Mouse (Mus musculus) embryonic facial prominence, embryonic 13.5 days (tissue): ENCODE results near the gene Cntrl. TPM values are rescaled to one million over a fixed set of nuclear protein-coding genes. Genes with fewer than 3 reads are reported as not detected.

Source experiments
- ATAC-seq: fragments of 200-750 bp; cut with Nextera tagmentation; 2 replicates; pipeline ENCODE4 v1.8.0; 2017; ENCODE audit warnings: low read depth; ENCODE audit not compliant: insufficient number of reproducible peaks, insufficient read depth, low FRiP score, low TSS enrichment
- H3K27ac ChIP-seq: fragments of 300-500 bp; sonication (generic); 2 replicates; pipeline ENCODE4 v1.5.1; 2015; ENCODE audit warnings: moderate library complexity, mild to moderate bottlenecking, inconsistent platforms
- H3K27me3 ChIP-seq: fragments of 300-500 bp; sonication (generic); 2 replicates; pipeline ENCODE4 v1.6.1; 2015; ENCODE audit warnings: mild to moderate bottlenecking, inconsistent platforms
- H3K36me3 ChIP-seq: fragments of 300-500 bp; sonication (generic); 2 replicates; pipeline ENCODE4 v1.6.1; 2015; ENCODE audit warnings: mild to moderate bottlenecking, inconsistent platforms
- H3K4me1 ChIP-seq: fragments of 300-500 bp; sonication (generic); 2 replicates; pipeline ENCODE4 v1.6.1; 2015; ENCODE audit warnings: inconsistent platforms
- H3K4me2 ChIP-seq: fragments of 300-500 bp; sonication (generic); 2 replicates; pipeline ENCODE4 v1.6.1; 2015; ENCODE audit warnings: moderate library complexity, mild to moderate bottlenecking, inconsistent platforms
- H3K4me3 ChIP-seq: fragments of 300-500 bp; sonication (generic); 2 replicates; pipeline ENCODE4 v1.5.1; 2015; ENCODE audit warnings: mild to moderate bottlenecking, inconsistent platforms
- H3K9ac ChIP-seq: fragments of 300-500 bp; sonication (generic); 2 replicates; pipeline ENCODE4 v1.6.1; 2015; ENCODE audit warnings: mild to moderate bottlenecking, inconsistent platforms
- H3K9me3 ChIP-seq: fragments of 300-500 bp; sonication (generic); 2 replicates; pipeline ENCODE4 v1.6.1; 2016; ENCODE audit warnings: inconsistent platforms
- WGBS: fragments of 180-500 bp; shearing (Covaris S2); methylation state at CpG from one replicate; pipeline ENCODE4 v1.1.7; 2015; ENCODE audit warnings: mixed read lengths; 5-methylcytosine and 5-hydroxymethylcytosine counted together
- polyA plus RNA-seq: library from polyadenylated mRNA; unstranded; fragments of >200 nt; fragmentation: Nextera tagmentation; extraction: Ambion mirVana; gene quantifications from 2 replicates; pipeline ENCODE4 v1.2.1, GENCODE M21; 2015

The Cntrl gene
- polyA plus RNA-seq, 1 experiment from 2014 or later, result 32.1 TPM

- ATAC-seq, result no peak
- no peak overlapping the region for H3K4me2 ChIP-seq
- H3K36me3 ChIP-seq, result no peaks in the 10 kb centered on the region
- no peak overlapping the region for H3K27ac ChIP-seq
- H3K9ac ChIP-seq, result no peak overlapping the region
- H3K4me1 ChIP-seq, result no peaks in the 10 kb centered on the region
- H3K4me3 ChIP-seq, result no peak overlapping the region
- WGBS, result 60% methylated on average over 6 of the region's 6 CpGs
- H3K27me3 ChIP-seq, result no peaks in the 10 kb centered on the region
- H3K9me3 ChIP-seq, result no peaks in the 10 kb centered on the region
Measured at GRCm38 (mm10) chr2:35079166-35079565, 30.1 kb upstream of the Cntrl start.

- no peaks in the 10 kb centered on the region for H3K36me3 ChIP-seq
- no peak overlapping the region for H3K4me3 ChIP-seq
- no peak overlapping the region for H3K9ac ChIP-seq
- H3K4me2 ChIP-seq, result no peak overlapping the region
- no peak overlapping the region for H3K27ac ChIP-seq
- H3K27me3 ChIP-seq, result no peaks in the 10 kb centered on the region
- H3K4me1 ChIP-seq, result no peaks in the 10 kb centered on the region
- ATAC-seq, result no peak
- WGBS, result 68% methylated on average over 4 of the region's 4 CpGs
- H3K9me3 ChIP-seq, result no peaks in the 10 kb centered on the region
Measured at GRCm38 (mm10) chr2:35087418-35087817, 21.9 kb upstream of the Cntrl start.

GRCm38 (mm10) chr2:35100529-35100928 is 8.8 kb upstream of the Cntrl start:
- WGBS, result 83% methylated on average over 6 of the region's 6 CpGs
- no peaks in the 10 kb centered on the region for H3K36me3 ChIP-seq
- no peak for ATAC-seq
- no peak overlapping the region for H3K27ac ChIP-seq
- H3K4me2 ChIP-seq, result no peak overlapping the region
- no peak overlapping the region for H3K9ac ChIP-seq
- no peaks in the 10 kb centered on the region for H3K9me3 ChIP-seq
- H3K4me1 ChIP-seq, result no peaks in the 10 kb centered on the region
- H3K4me3 ChIP-seq, result no peak overlapping the region
- no peaks in the 10 kb centered on the region for H3K27me3 ChIP-seq

- H3K9me3 ChIP-seq, result no peaks in the 10 kb centered on the region
- H3K27ac ChIP-seq, result no peak within 1 kb of the TSS
- 79% methylated on average over 3 of the region's 3 CpGs for WGBS
- H3K4me2 ChIP-seq, result no peak within 1 kb of the TSS
- H3K4me1 ChIP-seq, result no peaks in the 10 kb centered on the region
- no peaks in the 10 kb centered on the region for H3K36me3 ChIP-seq
- no peak for ATAC-seq
- H3K27me3 ChIP-seq, result no peaks in the 10 kb centered on the region
- no peak within 1 kb of the TSS for H3K4me3 ChIP-seq
- H3K9ac ChIP-seq, result no peak within 1 kb of the TSS
Measured at GRCm38 (mm10) chr2:35101443-35101842, 7.8 kb upstream of the Cntrl start, which contains the start of gene AI182371. TSS of gene AI182371 (minus strand) at chr2:35101543.

GRCm38 (mm10) chr2:35102777-35103176 is 6.5 kb upstream of the Cntrl start:
- Histone ChIP-seq H3K27ac (no peak overlapping the region), H3K4me3 (no peak overlapping the region), H3K36me3 (no peaks in the 10 kb centered on the region), H3K27me3 (no peaks in the 10 kb centered on the region), H3K9ac (no peak overlapping the region), H3K4me2 (no peak overlapping the region), H3K9me3 (no peaks in the 10 kb centered on the region), H3K4me1 (no peaks in the 10 kb centered on the region)
- no peak for ATAC-seq

- ATAC-seq, result no peak
- WGBS, result 67% methylated on average over 5 of the region's 5 CpGs
Measured at GRCm38 (mm10) chr2:35103558-35103957, 5.7 kb upstream of the Cntrl start.

DNA sequence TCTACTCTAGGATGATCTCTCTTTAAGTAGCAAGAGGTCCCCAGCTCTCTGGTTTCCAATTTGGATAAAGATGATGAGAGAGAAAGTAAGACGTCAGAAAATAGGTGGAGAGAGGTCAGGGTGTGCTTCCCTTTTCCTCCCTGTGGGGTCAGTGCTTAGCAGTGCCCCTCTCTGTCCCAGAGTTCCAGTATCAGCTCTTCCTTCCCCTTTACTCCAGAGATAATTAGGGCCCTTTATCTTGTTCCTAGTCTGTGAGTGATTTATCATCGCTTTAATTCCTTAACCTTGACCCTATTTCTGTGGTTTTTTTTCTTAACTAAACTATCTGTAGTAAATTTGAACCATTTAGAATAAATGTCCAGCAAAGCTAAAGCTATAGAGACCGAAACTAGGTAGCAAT is 4.4 kb upstream of the Cntrl start:
- Histone ChIP-seq H3K4me2 (no peak overlapping the region), H3K27ac (no peak overlapping the region), H3K9me3 (no peaks in the 10 kb centered on the region), H3K27me3 (no peaks in the 10 kb centered on the region), H3K36me3 (no peaks in the 10 kb centered on the region), H3K9ac (no peak overlapping the region), H3K4me1 (no peaks in the 10 kb centered on the region), H3K4me3 (no peak overlapping the region)
- WGBS, result 60% methylated on average over 3 of the region's 3 CpGs
- no peak for ATAC-seq

More at GRCm38 (mm10) chr2:35103558-35103957, 5.7 kb upstream of the Cntrl start:
- no peaks in the 10 kb centered on the region for H3K27me3 ChIP-seq
- no peaks in the 10 kb centered on the region for H3K9me3 ChIP-seq
- no peak overlapping the region for H3K9ac ChIP-seq
- no peaks in the 10 kb centered on the region for H3K4me1 ChIP-seq
- H3K27ac ChIP-seq, result no peak overlapping the region
- no peak overlapping the region for H3K4me3 ChIP-seq
- no peak overlapping the region for H3K4me2 ChIP-seq
- no peaks in the 10 kb centered on the region for H3K36me3 ChIP-seq

DNA sequence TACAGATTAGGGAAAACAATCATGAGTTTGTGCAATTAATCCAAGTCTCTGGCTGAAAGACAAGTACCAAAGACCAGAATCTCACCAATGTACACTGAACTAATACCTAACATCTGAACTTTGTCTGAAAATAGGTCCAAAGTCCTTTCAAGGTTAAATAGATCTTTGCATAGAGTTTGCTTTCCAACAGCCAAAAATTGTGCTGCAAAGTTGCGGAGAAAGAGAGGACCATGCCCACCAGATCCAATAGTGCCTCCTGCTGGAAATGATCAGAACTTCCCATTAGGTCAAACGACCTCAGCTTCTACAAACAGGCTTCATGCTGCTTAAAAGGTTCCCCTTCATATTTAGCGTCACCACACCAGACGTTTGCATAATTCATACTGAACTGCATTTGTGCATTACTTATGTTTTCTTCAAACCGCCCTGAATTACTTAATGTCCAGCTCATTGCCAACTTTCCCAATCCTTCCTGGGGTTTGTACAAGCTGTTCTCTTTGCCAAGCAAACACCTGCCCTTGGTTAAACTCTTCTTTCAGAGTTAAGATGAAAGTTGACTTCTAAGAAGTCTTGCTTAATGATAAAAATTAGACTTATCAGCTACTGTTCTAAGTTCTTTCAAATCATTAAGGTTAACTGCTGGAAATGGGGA is 1.2 kb upstream of the Cntrl start:
- no peak for ATAC-seq
- no peak overlapping the region for H3K9ac ChIP-seq
- H3K4me3 ChIP-seq, result no peak overlapping the region
- H3K27ac ChIP-seq, result no peak overlapping the region
- H3K9me3 ChIP-seq, result no peaks in the 10 kb centered on the region
- H3K27me3 ChIP-seq, result no peaks in the 10 kb centered on the region
- 0 out of 2 replicates have a peak overlapping the region, but pooled peaks have one; percentile 71 for H3K4me2 ChIP-seq
- H3K36me3 ChIP-seq, result no peaks in the 10 kb centered on the region
- 48% methylated on average over 5 of the region's 5 CpGs for WGBS
- H3K4me1 ChIP-seq, result no peaks in the 10 kb centered on the region

- peak overlapping the region; percentile 85 for H3K27ac ChIP-seq
- H3K9me3 ChIP-seq, result no peaks in the 10 kb centered on the region
- no peaks in the 10 kb centered on the region for H3K4me1 ChIP-seq
- H3K4me3 ChIP-seq, result peak overlapping the region; percentile 84
- WGBS, result 28% methylated on average over 3 of the region's 3 CpGs
- ATAC-seq, result no peak
- peak overlapping the region; percentile 71 for H3K4me2 ChIP-seq
- H3K36me3 ChIP-seq, result 0 out of 2 replicates have a peak, but pooled peaks cover 2% of the 10 kb centered on the region
- no peaks in the 10 kb centered on the region for H3K27me3 ChIP-seq
- peak overlapping the region; percentile 78 for H3K9ac ChIP-seq
Measured at GRCm38 (mm10) chr2:35108712-35109111, 580 bp upstream of the Cntrl start.

GRCm38 (mm10) chr2:35109924-35110304 is 622 bp downstream of the Cntrl start:
- peak overlapping the region; percentile 84 for H3K4me3 ChIP-seq
- ATAC-seq, result no peak
- H3K4me1 ChIP-seq, result no peaks in the 10 kb centered on the region
- H3K9me3 ChIP-seq, result no peaks in the 10 kb centered on the region
- peak overlapping the region; percentile 71 for H3K4me2 ChIP-seq
- 2% methylated on average over 13 of the region's 13 CpGs for WGBS
- H3K36me3 ChIP-seq, result 0 out of 2 replicates have a peak, but pooled peaks cover 2% of the 10 kb centered on the region
- peak overlapping the region; percentile 85 for H3K27ac ChIP-seq
- no peaks in the 10 kb centered on the region for H3K27me3 ChIP-seq
- H3K9ac ChIP-seq, result peak overlapping the region; percentile 78

GRCm38 (mm10) chr2:35110521-35110920 is 1.2 kb downstream of the Cntrl start:
- H3K9ac ChIP-seq, result no peak overlapping the region
- no peak for ATAC-seq
- H3K4me2 ChIP-seq, result peak overlapping the region; percentile 71
- H3K4me1 ChIP-seq, result no peaks in the 10 kb centered on the region
- H3K4me3 ChIP-seq, result no peak overlapping the region
- WGBS, result 82% methylated on average over 2 of the region's 2 CpGs
- no peaks in the 10 kb centered on the region for H3K9me3 ChIP-seq
- no peaks in the 10 kb centered on the region for H3K27me3 ChIP-seq
- H3K27ac ChIP-seq, result no peak overlapping the region
- 0 out of 2 replicates have a peak, but pooled peaks cover 8% of the 10 kb centered on the region for H3K36me3 ChIP-seq

DNA sequence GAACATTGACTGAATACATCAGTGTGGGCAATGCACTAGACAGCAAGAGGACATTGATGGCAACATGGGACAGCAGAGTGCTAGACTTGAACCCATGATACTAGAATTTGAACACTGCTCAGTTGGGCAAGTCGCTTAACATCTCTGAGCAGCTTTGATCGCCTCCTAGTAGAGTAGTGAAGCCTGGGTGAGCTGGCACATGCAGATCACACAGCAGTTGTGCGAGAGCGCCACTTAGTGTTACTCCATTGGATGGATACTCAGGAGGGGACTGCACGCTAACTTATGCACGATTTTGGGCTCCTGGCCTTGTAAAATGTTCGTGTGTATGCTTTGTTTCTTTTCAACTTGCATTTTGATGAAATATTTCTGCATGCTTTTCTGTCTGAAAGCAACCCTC is 15.4 kb downstream of the Cntrl start:
- no peak overlapping the region for H3K4me3 ChIP-seq
- no peak overlapping the region for H3K9ac ChIP-seq
- H3K4me2 ChIP-seq, result no peak overlapping the region
- H3K4me1 ChIP-seq, result no peaks in the 10 kb centered on the region
- WGBS, result 73% methylated on average over 7 of the region's 7 CpGs
- peaks cover 31% of the 10 kb centered on the region for H3K36me3 ChIP-seq
- no peak for ATAC-seq
- no peaks in the 10 kb centered on the region for H3K9me3 ChIP-seq
- no peaks in the 10 kb centered on the region for H3K27me3 ChIP-seq
- H3K27ac ChIP-seq, result no peak overlapping the region
